Comparison of ENCODE assay signal across 23 mouse cellular contexts in genomic region chr6:142558772-142559679, GRCm38 (mm10). TPM values are rescaled to one million over a fixed set of nuclear protein-coding genes. Genes with fewer than 3 reads are reported as not detected.
DNase-seq lines count a peak whose midpoint lies in the region; ATAC-seq lines count a peak whose summit lies in the region.
"Had no signal": no experiment of that assay in that cellular context is flagged by ENCODE, and none has a peak within 500 bp of the region (broad histone marks: within the 10 kb centered on the region; RNA-seq: fewer than 3 reads in every experiment).

No protein-coding gene starts in this region.

- H3K4me2 ChIP-seq in forebrain, embryonic 11.5 days (ENCODE audit: low read depth, low read length, severe bottlenecking), result no peak overlapping the region
- no peak overlapping the region for H3K4me2 ChIP-seq in kidney, embryonic 16.5 days (replicated peaks; ENCODE audit: low read depth, low read length)
- H3K4me2 ChIP-seq: forebrain, embryonic 12.5 days; hindbrain, embryonic 14.5 days; limb, embryonic 12.5 days; liver, embryonic 12.5 days; lung, embryonic 14.5 days; midbrain, embryonic 15.5 days; neural tube, embryonic 13.5 days had no signal

- H3K27me3 ChIP-seq in forebrain, embryonic 11.5 days (ENCODE audit: control insufficient read depth, insufficient read depth, low read length), result no peaks in the 10 kb centered on the region
- no peaks in the 10 kb centered on the region for H3K27me3 ChIP-seq in forebrain, embryonic 10.5 days (ENCODE audit: poor library complexity, severe bottlenecking)
- no peaks in the 10 kb centered on the region for H3K27me3 ChIP-seq in kidney, embryonic 16.5 days (ENCODE audit: insufficient read depth, low read length)
- no peaks in the 10 kb centered on the region for H3K27me3 ChIP-seq in hindbrain, embryonic 10.5 days (ENCODE audit: insufficient read depth, poor library complexity, severe bottlenecking)
- H3K27me3 ChIP-seq: limb, embryonic 12.5 days; liver, embryonic 12.5 days; midbrain, embryonic 15.5 days; neural tube, embryonic 13.5 days had no signal

- no peaks in the 10 kb centered on the region for H3K9me3 ChIP-seq in forebrain, embryonic 11.5 days (ENCODE audit: control insufficient read depth, low read length)
- no peaks in the 10 kb centered on the region for H3K9me3 ChIP-seq in forebrain, embryonic 10.5 days
- no peaks in the 10 kb centered on the region for H3K9me3 ChIP-seq in kidney, embryonic 16.5 days (ENCODE audit: low read length)
- no peaks in the 10 kb centered on the region for H3K9me3 ChIP-seq in hindbrain, embryonic 10.5 days
- H3K9me3 ChIP-seq: forebrain, embryonic 12.5 days; limb, embryonic 12.5 days; liver, embryonic 12.5 days; midbrain, embryonic 15.5 days; neural tube, embryonic 13.5 days had no signal

- 83% methylated on average over 10 of the region's 10 CpGs for WGBS in forebrain, embryonic 11.5 days
- WGBS in forebrain, embryonic 10.5 days, result 88% methylated on average over 10 of the region's 10 CpGs
- WGBS in kidney, embryonic 16.5 days, result 62% methylated on average over 10 of the region's 10 CpGs
- WGBS in hindbrain, embryonic 10.5 days, result 80% methylated on average over 10 of the region's 10 CpGs

- no peak overlapping the region for H3K4me3 ChIP-seq in forebrain, embryonic 11.5 days (ENCODE audit: low read depth, low read length)
- H3K4me3 ChIP-seq in forebrain, embryonic 10.5 days, result no peak overlapping the region
- no peak overlapping the region for H3K4me3 ChIP-seq in kidney, embryonic 16.5 days (ENCODE audit: low read length)
- H3K4me3 ChIP-seq in brown adipose tissue, adult 24 weeks (ENCODE audit: insufficient read depth, low read depth, low read length), result no peak overlapping the region
- H3K4me3 ChIP-seq in hindbrain, embryonic 10.5 days, result no peak overlapping the region
- H3K4me3 ChIP-seq: forebrain, embryonic 12.5 days; layer of hippocampus, adult 2 months; limb, embryonic 12.5 days; liver, embryonic 12.5 days; midbrain, embryonic 15.5 days; neural tube, embryonic 13.5 days had no signal

- no peaks in the 10 kb centered on the region for H3K36me3 ChIP-seq in forebrain, embryonic 11.5 days (ENCODE audit: control insufficient read depth, insufficient read depth, low read length)
- H3K36me3 ChIP-seq in forebrain, embryonic 10.5 days (replicated peaks), result no peaks in the 10 kb centered on the region
- no peaks in the 10 kb centered on the region for H3K36me3 ChIP-seq in kidney, embryonic 16.5 days (ENCODE audit: insufficient read depth, low read length)
- no peaks in the 10 kb centered on the region for H3K36me3 ChIP-seq in hindbrain, embryonic 10.5 days
- H3K36me3 ChIP-seq: forebrain, embryonic 12.5 days; limb, embryonic 12.5 days; liver, embryonic 12.5 days; midbrain, embryonic 15.5 days; neural tube, embryonic 13.5 days had no signal

- H3K4me1 ChIP-seq in forebrain, embryonic 11.5 days (replicated peaks; ENCODE audit: control insufficient read depth, insufficient read depth, low read length), result no peaks in the 10 kb centered on the region
- no peaks in the 10 kb centered on the region for H3K4me1 ChIP-seq in forebrain, embryonic 10.5 days
- 0 out of 2 replicates have a peak, but pooled peaks cover 5% of the 10 kb centered on the region for H3K4me1 ChIP-seq in kidney, embryonic 16.5 days (ENCODE audit: insufficient read depth, low read length)
- no peaks in the 10 kb centered on the region for H3K4me1 ChIP-seq in brown adipose tissue, adult 24 weeks (ENCODE audit: control insufficient read depth, insufficient read depth, insufficient read length, low read length)
- H3K4me1 ChIP-seq in hindbrain, embryonic 10.5 days (replicated peaks), result no peaks in the 10 kb centered on the region
- H3K4me1 ChIP-seq: forebrain, embryonic 12.5 days; limb, embryonic 12.5 days; liver, embryonic 12.5 days; midbrain, embryonic 15.5 days; neural tube, embryonic 13.5 days had no signal

- H3K9ac ChIP-seq in forebrain, embryonic 11.5 days (ENCODE audit: low read length), result no peak overlapping the region
- H3K9ac ChIP-seq in kidney, embryonic 16.5 days (replicated peaks; ENCODE audit: low read length), result no peak overlapping the region
- H3K9ac ChIP-seq: forebrain, embryonic 12.5 days; hindbrain, embryonic 14.5 days; limb, embryonic 12.5 days; liver, embryonic 12.5 days; lung, embryonic 14.5 days; midbrain, embryonic 15.5 days; neural tube, embryonic 13.5 days had no signal

- no peak overlapping the region for H3K27ac ChIP-seq in forebrain, embryonic 11.5 days (ENCODE audit: low read depth, low read length)
- H3K27ac ChIP-seq in forebrain, embryonic 10.5 days, result no peak overlapping the region
- H3K27ac ChIP-seq in kidney, embryonic 16.5 days (ENCODE audit: low read length), result peak overlapping the region; percentile 41; the same call in 1 of the 2 replicates
- peak overlapping the region; percentile 78 for H3K27ac ChIP-seq in brown adipose tissue, adult 24 weeks (replicated peaks; ENCODE audit: low read depth, low read length)
- no peak overlapping the region for H3K27ac ChIP-seq in hindbrain, embryonic 10.5 days
- H3K27ac ChIP-seq: forebrain, embryonic 12.5 days; hindbrain, embryonic 14.5 days; layer of hippocampus, adult 2 months; limb, embryonic 12.5 days; liver, embryonic 12.5 days; midbrain, embryonic 15.5 days; neural tube, embryonic 13.5 days had no signal

- DNase-seq in forebrain, embryonic 11.5 days (ENCODE audit: low spot score), result peak; percentile 39
- DNase-seq in forebrain, embryonic 10.5 days (ENCODE audit: extremely low spot score, low spot score), result no peak
- no peak for DNase-seq in kidney, postnatal 25 days
- DNase-seq in hindbrain, embryonic 10.5 days (ENCODE audit: low spot score), result no peak
- DNase-seq: cerebellum, adult 11 months; cerebellum, adult 9-11 months; layer of hippocampus, postnatal 36 days; lung, embryonic 14.5 days; lung, postnatal 36 days; retina, postnatal 1 day; right cerebral cortex, postnatal 25 days; spleen, adult 18-20 months had no signal

- ATAC-seq in forebrain, embryonic 11.5 days (replicated peaks; ENCODE audit: low FRiP score), result no peak
- ATAC-seq in kidney, embryonic 16.5 days (ENCODE audit: low FRiP score, low TSS enrichment), result no peak
- peak; percentile 42; the same call in 1 of the 2 replicates for ATAC-seq in megakaryocyte, adult 5-6 weeks (ENCODE audit: poor library complexity, severe bottlenecking)
- ATAC-seq: inflammation-experienced regulatory T-cells, adult 6 months; liver, embryonic 12.5 days; midbrain, embryonic 15.5 days had no signal

RNA-seq across cellular contexts. Expression of gene Kcnj8, which starts 12.4 kb away (rescaled TPM):
- 4.0 and 5.5 TPM in 2 replicates for polyA plus RNA-seq in forebrain, embryonic 11.5 days (2014; fragmentation: Nextera tagmentation; extraction: Ambion mirVana)
- polyA plus RNA-seq in forebrain, embryonic 10.5 days (2016; fragmentation: Nextera tagmentation; extraction: Ambion mirVana), result 0.26 and 0.89 TPM in 2 replicates
- polyA plus RNA-seq in kidney, embryonic 16.5 days (2015; fragmentation: Nextera tagmentation; extraction: Ambion mirVana), result 25.2 and 29.4 TPM in 2 replicates
- 11.2 and 17.3 TPM in 2 replicates for polyA plus RNA-seq in brown adipose tissue, adult 24 weeks (2012; ENCODE audit: insufficient read depth, insufficient read length, missing spikeins)
- total RNA-seq in megakaryocyte, adult 5-6 weeks (2015), result 0.36 TPM in 1 of 2 replicates, not detected in the other
- 0.12 and 0.40 TPM in 2 replicates for total RNA-seq in megakaryocyte, adult 5-6 weeks (2017)
- polyA plus RNA-seq in hindbrain, embryonic 10.5 days (2016; fragmentation: Nextera tagmentation; extraction: Ambion mirVana), result 0.70 and 2.4 TPM in 2 replicates

RNA-seq across cellular contexts. Expression of gene Ldhb, which starts 51.3 kb away (rescaled TPM):
- polyA plus RNA-seq in forebrain, embryonic 11.5 days (2014; fragmentation: Nextera tagmentation; extraction: Ambion mirVana), result 420 and 433 TPM in 2 replicates
- polyA plus RNA-seq in forebrain, embryonic 10.5 days (2016; fragmentation: Nextera tagmentation; extraction: Ambion mirVana), result 512 and 551 TPM in 2 replicates
- polyA plus RNA-seq in kidney, embryonic 16.5 days (2015; fragmentation: Nextera tagmentation; extraction: Ambion mirVana), result 945 and 1,022 TPM in 2 replicates
- polyA plus RNA-seq in brown adipose tissue, adult 24 weeks (2012; ENCODE audit: insufficient read depth, insufficient read length, missing spikeins), result 1,125 and 1,392 TPM in 2 replicates
- total RNA-seq in megakaryocyte, adult 5-6 weeks (2015), result 38.8 and 41.7 TPM in 2 replicates
- 26.8 and 28.5 TPM in 2 replicates for total RNA-seq in megakaryocyte, adult 5-6 weeks (2017)
- polyA plus RNA-seq in hindbrain, embryonic 10.5 days (2016; fragmentation: Nextera tagmentation; extraction: Ambion mirVana), result 366 and 416 TPM in 2 replicates

Comparison
In these comparisons a context has a peak if more than half of its experiments do, and no peak if none do; other contexts are left out.
1. H3K27ac ChIP-seq: peak in kidney, embryonic 16.5 days (single experiment) and brown adipose tissue, adult 24 weeks (single experiment); none in forebrain, embryonic 11.5 days (single experiment), forebrain, embryonic 10.5 days (single experiment) and hindbrain, embryonic 10.5 days (single experiment).